Mouse (Mus musculus): ENCODE data around the gene Bub3.

Gene Bub3

GRCm38 (mm10) chr7:131559986-131560696, at the start of gene Bub3:
TSS of gene Bub3 (plus strand) at chr7:131560222.
- peak; percentile 80 to 82 for DNase-seq

- DNase-seq: peak; percentile 46 to 79
These were observed 20.0 kb upstream of the Bub3 start for GRCm38 (mm10) chr7:131539979-131540378.

- no peak for DNase-seq
These were observed 18.6 kb upstream of the Bub3 start for GRCm38 (mm10) chr7:131541184-131542114.

- no peak for DNase-seq
These were observed 17.7 kb upstream of the Bub3 start, which contains the start of gene Hmx3 for GRCm38 (mm10) chr7:131542115-131542871. TSS of gene Hmx3 (plus strand) at chr7:131542867.

- peak in 1 of 2 experiments; percentile 7 for DNase-seq
These were observed 17.0 kb upstream of the Bub3 start for GRCm38 (mm10) chr7:131542872-131543622.

- no peak for DNase-seq
These were observed 16.2 kb upstream of the Bub3 start for GRCm38 (mm10) chr7:131543623-131544481.

GRCm38 (mm10) chr7:131544871-131545270, 15.2 kb upstream of the Bub3 start:
- DNase-seq: no peak

GRCm38 (mm10) chr7:131545701-131546385, 14.2 kb upstream of the Bub3 start:
- no peak for DNase-seq

- no peak for DNase-seq
These were observed 13.6 kb upstream of the Bub3 start for GRCm38 (mm10) chr7:131546423-131546822.

GRCm38 (mm10) chr7:131547481-131547880, 12.5 kb upstream of the Bub3 start:
- no peak for DNase-seq

GRCm38 (mm10) chr7:131548473-131548872, 11.5 kb upstream of the Bub3 start, which contains the start of gene Hmx2:
TSS of gene Hmx2 (plus strand) at chr7:131548773.
- DNase-seq: no peak

GRCm38 (mm10) chr7:131551471-131551870, 8.6 kb upstream of the Bub3 start:
- no peak for DNase-seq

GRCm38 (mm10) chr7:131551931-131552741, 7.9 kb upstream of the Bub3 start:
- no peak for DNase-seq

- DNase-seq: no peak
These were observed 7.2 kb upstream of the Bub3 start for GRCm38 (mm10) chr7:131552781-131553180.

GRCm38 (mm10) chr7:131553771-131554175, 6.2 kb upstream of the Bub3 start:
- DNase-seq: peak; percentile 45 to 55

GRCm38 (mm10) chr7:131554341-131555180, 5.5 kb upstream of the Bub3 start:
- DNase-seq: peak in 1 of 2 experiments; percentile 7

- DNase-seq: peak in 1 of 2 experiments; percentile 10
These were observed 4.5 kb upstream of the Bub3 start for GRCm38 (mm10) chr7:131555301-131556081.

GRCm38 (mm10) chr7:131556116-131556515, 3.9 kb upstream of the Bub3 start:
- no peak for DNase-seq
